Mouse (Mus musculus): Measurements from ENCODE around the gene Eri2. TPM values are rescaled to one million over a fixed set of nuclear protein-coding genes. Genes with fewer than 3 reads are reported as not detected.
"Not testable (repeated sequence)": the region's sequence is repeated elsewhere in the genome, so short reads cannot be mapped to it uniquely, and the experiment has no call there.

Eri2 gene
- polyA plus RNA-seq, 1 experiment from 2014 or later, result 26.2 TPM

GRCm38 (mm10) chr7:119731262-119731661, 62.6 kb downstream of the Eri2 start:
- not testable (repeated sequence) for H3K4me1 ChIP-seq; H3K27ac ChIP-seq; H3K4me2 ChIP-seq (replicated peaks); ATAC-seq (ENCODE audit: low FRiP score, low read depth); H3K27me3 ChIP-seq; H3K36me3 ChIP-seq; H3K9me3 ChIP-seq; H3K4me3 ChIP-seq; H3K9ac ChIP-seq
- 76% methylated on average over 4 of the region's 4 CpGs for WGBS

DNA sequence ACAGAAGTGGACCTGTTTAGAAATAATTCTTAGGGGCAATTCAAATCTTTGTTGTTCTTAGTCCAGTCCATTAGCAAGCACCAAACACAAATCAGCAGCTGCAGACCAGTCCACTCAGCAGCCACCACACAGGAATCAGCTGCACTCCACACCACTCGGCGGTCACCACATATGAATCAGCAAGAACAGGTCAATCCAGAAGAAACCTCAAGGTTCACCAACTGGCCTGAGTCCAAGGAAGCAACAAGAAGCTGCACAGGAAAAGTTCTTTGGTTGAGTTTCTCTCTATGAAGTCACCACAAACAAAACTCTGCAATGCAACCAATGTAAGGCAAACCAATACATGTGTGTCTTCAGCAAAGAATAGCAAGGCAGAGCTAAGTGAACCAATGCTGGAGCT, 66.2 kb downstream of the Eri2 start:
- H3K4me3 ChIP-seq, result no peak overlapping the region
- no peaks in the 10 kb centered on the region for H3K27me3 ChIP-seq
- no peaks in the 10 kb centered on the region for H3K4me1 ChIP-seq
- H3K36me3 ChIP-seq, result no peaks in the 10 kb centered on the region
- no peaks in the 10 kb centered on the region; the same call in 1 of the 2 replicates for H3K9me3 ChIP-seq
- 90% methylated on average over 2 of the region's 2 CpGs for WGBS
- H3K27ac ChIP-seq, result no peak overlapping the region
- no peak for ATAC-seq (ENCODE audit: low FRiP score, low read depth)
- no peak overlapping the region for H3K9ac ChIP-seq
- H3K4me2 ChIP-seq (replicated peaks), result no peak overlapping the region

DNA sequence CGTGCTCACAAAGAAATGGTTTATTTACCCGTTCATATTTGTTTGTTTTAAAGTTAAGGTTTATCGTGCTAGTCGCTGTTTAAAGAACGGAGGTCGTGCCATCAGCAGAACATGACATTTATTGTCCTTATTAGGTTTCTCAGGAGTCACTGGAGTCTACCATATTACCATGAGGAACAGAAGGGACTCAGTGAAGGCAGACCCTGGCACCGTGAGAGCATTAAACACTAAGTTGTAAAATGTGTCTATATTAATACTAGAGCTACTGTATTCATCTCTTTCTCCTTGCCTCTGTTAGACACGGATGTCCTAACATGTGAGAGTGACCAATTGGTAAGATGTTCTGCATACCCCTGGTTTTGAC, 72.9 kb downstream of the Eri2 start:
- 14% methylated on average over 8 of the region's 8 CpGs for WGBS
- H3K27ac ChIP-seq, result no peak overlapping the region
- ATAC-seq (ENCODE audit: low FRiP score, low read depth), result peak; percentile 18; the same call in 1 of the 2 replicates

GRCm38 (mm10) chr7:119720253-119720946, 73.5 kb downstream of the Eri2 start, which contains the start of gene Thumpd1:
Gene Thumpd1 (minus strand): TSS chr7:119720798.
- peaks cover 32% of the 10 kb centered on the region for H3K36me3 ChIP-seq
- peak within 1 kb of the TSS; percentile 76; the same call in 1 of the 2 replicates for H3K27ac ChIP-seq
- peak within 1 kb of the TSS; percentile 87 for H3K4me2 ChIP-seq (replicated peaks)
- peak within 1 kb of the TSS; percentile 95 for H3K4me3 ChIP-seq
- no peaks in the 10 kb centered on the region for H3K27me3 ChIP-seq
- H3K9me3 ChIP-seq, result no peaks in the 10 kb centered on the region
- H3K4me1 ChIP-seq, result peaks cover 10% of the 10 kb centered on the region
- peak within 1 kb of the TSS; percentile 87 for H3K9ac ChIP-seq
- under 1% methylated on average over 59 of the region's 60 CpGs for WGBS
- peak; percentile 96 for ATAC-seq (ENCODE audit: low FRiP score, low read depth)

More for the DNA sequence above, 72.9 kb downstream of the Eri2 start:
- H3K4me1 ChIP-seq, result peaks cover 10% of the 10 kb centered on the region
- H3K4me2 ChIP-seq (replicated peaks), result peak overlapping the region; percentile 87
- peak overlapping the region; percentile 95 for H3K4me3 ChIP-seq
- H3K9ac ChIP-seq, result peak overlapping the region; percentile 87
- H3K27me3 ChIP-seq, result no peaks in the 10 kb centered on the region
- H3K9me3 ChIP-seq, result no peaks in the 10 kb centered on the region
- H3K36me3 ChIP-seq, result peaks cover 26% of the 10 kb centered on the region

Other genes starting within 250 kb of the Eri2 start
- not detected in 2 replicates for gene Acsm2, start 239.7 kb downstream of the Eri2 start, polyA plus RNA-seq (2015; fragmentation: Nextera tagmentation; extraction: Ambion mirVana)
- gene Acsm1, start 187.0 kb downstream of the Eri2 start, polyA plus RNA-seq (2015; fragmentation: Nextera tagmentation; extraction: Ambion mirVana), result not detected in 2 replicates
- not detected in 2 replicates for gene Acsm4, start 104.0 kb downstream of the Eri2 start, polyA plus RNA-seq (2015; fragmentation: Nextera tagmentation; extraction: Ambion mirVana)
- gene Thumpd1, start 73.3 kb downstream of the Eri2 start, polyA plus RNA-seq (2015; fragmentation: Nextera tagmentation; extraction: Ambion mirVana), result 76.7 and 80.2 TPM in 2 replicates
- gene Acsm3, start 33.1 kb downstream of the Eri2 start, polyA plus RNA-seq (2015; fragmentation: Nextera tagmentation; extraction: Ambion mirVana), result 0.32 and 0.41 TPM in 2 replicates
- gene Rexo5, start 52 bp downstream of the Eri2 start, polyA plus RNA-seq (2015; fragmentation: Nextera tagmentation; extraction: Ambion mirVana), result 24.8 and 26.2 TPM in 2 replicates
- 8.6 and 9.1 TPM in 2 replicates for gene Lyrm1, start 101.8 kb upstream of the Eri2 start, polyA plus RNA-seq (2015; fragmentation: Nextera tagmentation; extraction: Ambion mirVana)
- 14.7 and 14.9 TPM in 2 replicates for gene Dcun1d3, start 102.2 kb upstream of the Eri2 start, polyA plus RNA-seq (2015; fragmentation: Nextera tagmentation; extraction: Ambion mirVana)

Data from limb, embryonic 13.5 days (tissue).